Mouse (Mus musculus) layer of hippocampus, adult 9-11 months (tissue): ENCODE data around the gene Vmn1r55.
"Not testable (repeated sequence)": the region's sequence is repeated elsewhere in the genome, so short reads cannot be mapped to it uniquely, and the experiment has no call there.

Experiments
- DNase-seq: peaks from one replicate; pipeline ENCODE4 v3.0.0; 2022

Gene Vmn1r55

GRCm38 (mm10) chr7:5080815-5081214, 68.7 kb downstream of the Vmn1r55 start:
- DNase-seq, result no peak

GRCm38 (mm10) chr7:5080010-5080751, 69.3 kb downstream of the Vmn1r55 start, which contains the start of gene Epn1:
Gene Epn1, plus strand, starts transcription at chr7:5080235.
- peak; percentile 95 for DNase-seq

- DNase-seq, result not testable (repeated sequence)
These were observed 70.0 kb downstream of the Vmn1r55 start for GRCm38 (mm10) chr7:5079365-5080009.
